Mouse (Mus musculus): ENCODE data around the gene Il17d. TPM values are rescaled to one million over a fixed set of nuclear protein-coding genes. Genes with fewer than 3 reads are reported as not detected.

The Il17d gene
- total RNA-seq, 4 experiments from 2014 or later, result 2.3 to 3.4 (median 2.6) TPM

Other genes starting within 250 kb of the Il17d start
- 10 to 100 TPM; 11.2 to 16.0 (median 12.6) TPM for gene Cryl1, start 126.2 kb upstream of the Il17d start, total RNA-seq (2022)
- 10 to 100 TPM in 3 of 4 experiments, 1 to 10 TPM in 1; 9.2 to 16.4 (median 14.8) TPM for gene Ift88, start 100.7 kb upstream of the Il17d start, total RNA-seq (2022)
- gene Eef1akmt1, start 46.8 kb downstream of the Il17d start, total RNA-seq (2022), result 10 to 100 TPM; 25.7 to 31.8 (median 28.9) TPM
- gene Xpo4, start 140.7 kb downstream of the Il17d start, total RNA-seq (2022), result 10 to 100 TPM; 35.7 to 45.2 (median 38.1) TPM
- 1 to 10 TPM in 3 of 4 experiments, not detected in 1; 2.4 to 5.0 (median 2.6) TPM for gene Gm49361, start 221.3 kb downstream of the Il17d start, total RNA-seq (2022)
- gene Lats2, start 233.6 kb downstream of the Il17d start, total RNA-seq (2022), result 10 to 100 TPM; 37.7 to 49.3 (median 44.2) TPM